Mouse (Mus musculus): Measurements from ENCODE around the gene Hnrnpd.

Hnrnpd gene

GRCm38 (mm10) chr5:99959236-99959936 lies 19.4 kb downstream of the Hnrnpd start:
- no peak for DNase-seq (ENCODE audit: low spot score)

GRCm38 (mm10) chr5:99958666-99959065 lies 20.1 kb downstream of the Hnrnpd start:
- no peak for DNase-seq (ENCODE audit: low spot score)

GRCm38 (mm10) chr5:99953883-99954282 lies 24.9 kb downstream of the Hnrnpd start:
- DNase-seq (ENCODE audit: low spot score): no peak

GRCm38 (mm10) chr5:99952513-99952912 lies 26.2 kb downstream of the Hnrnpd start:
- no peak for DNase-seq (ENCODE audit: low spot score)

GRCm38 (mm10) chr5:99941776-99942502 lies 36.8 kb downstream of the Hnrnpd start:
- DNase-seq (ENCODE audit: low spot score): peak; percentile 49

- no peak for DNase-seq (ENCODE audit: low spot score)
Observed at GRCm38 (mm10) chr5:99941273-99941672, 37.5 kb downstream of the Hnrnpd start.

GRCm38 (mm10) chr5:99939440-99939839 lies 39.3 kb downstream of the Hnrnpd start:
- no peak for DNase-seq (ENCODE audit: low spot score)

GRCm38 (mm10) chr5:99931910-99932309 lies 46.8 kb downstream of the Hnrnpd start:
- no peak for DNase-seq (ENCODE audit: low spot score)

- peak; percentile 56 for DNase-seq (ENCODE audit: low spot score)
Observed at GRCm38 (mm10) chr5:99927951-99928350, 50.8 kb downstream of the Hnrnpd start.

GRCm38 (mm10) chr5:99922033-99922432 lies 56.7 kb downstream of the Hnrnpd start:
- DNase-seq (ENCODE audit: low spot score): no peak

- DNase-seq (ENCODE audit: low spot score): no peak
Observed at GRCm38 (mm10) chr5:99915494-99915893, 63.2 kb downstream of the Hnrnpd start.

GRCm38 (mm10) chr5:99906181-99906956 lies 72.4 kb downstream of the Hnrnpd start, which contains the start of gene Vamp9:
Vamp9 (plus strand) TSS chr5:99906254.
- DNase-seq (ENCODE audit: low spot score): peak; percentile 97

All from testis, postnatal 10 days (tissue).